Mouse (Mus musculus) kidney, adult 18-20 months (tissue): ENCODE data around the gene Higd2a.

Experiments
- DNase-seq: peaks from one replicate; pipeline ENCODE4 v3.0.0; 2021

The Higd2a gene

GRCm38 (mm10) chr13:54621960-54622521, 32.0 kb downstream of the Higd2a start:
- DNase-seq, result peak; percentile 20

GRCm38 (mm10) chr13:54629128-54629527, 39.1 kb downstream of the Higd2a start:
- no peak for DNase-seq

- no peak for DNase-seq
These were observed 42.8 kb downstream of the Higd2a start for GRCm38 (mm10) chr13:54632731-54633277.

GRCm38 (mm10) chr13:54635011-54635410, 45.0 kb downstream of the Higd2a start:
- DNase-seq, result no peak
